Mouse (Mus musculus) bone marrow macrophage, adult 2 months (primary cell): ENCODE results near the gene Mei4. TPM values are rescaled to one million over a fixed set of nuclear protein-coding genes. Genes with fewer than 3 reads are reported as not detected.

Experiments used
- H3K27ac ChIP-seq: 2 replicates; pipeline ENCODE4 v1.5.1; 2012; ENCODE audit warnings: low read depth, low read length; ENCODE audit not compliant: insufficient read depth
- H3K4me1 ChIP-seq: 2 replicates; pipeline ENCODE4 v1.6.1; 2012; ENCODE audit warnings: low read length; ENCODE audit not compliant: control insufficient read depth, insufficient read depth
- H3K4me3 ChIP-seq: 2 replicates; pipeline ENCODE4 v1.5.1; 2012; ENCODE audit warnings: mild to moderate bottlenecking, low read length, moderate library complexity; ENCODE audit not compliant: insufficient read depth
- CTCF ChIP-seq: IDR thresholded peaks from 2 replicates; pipeline ENCODE4 v1.5.1; 2012; ENCODE audit warnings: low read depth, mild to moderate bottlenecking, low read length, moderate library complexity
- POLR2A ChIP-seq: IDR thresholded peaks from 2 replicates; pipeline ENCODE4 v1.6.1; 2012; ENCODE audit warnings: mild to moderate bottlenecking, low read depth, low read length, borderline replicate concordance
- polyA plus RNA-seq: library from polyadenylated mRNA; stranded (reverse); fragments of >200 nt; gene quantifications from 2 replicates; pipeline ENCODE4 v1.2.4, GENCODE M21; 2012; ENCODE audit not compliant: missing spikeins, insufficient read depth, insufficient read length

Mei4 gene
- polyA plus RNA-seq, 1 experiment: not detected

DNA sequence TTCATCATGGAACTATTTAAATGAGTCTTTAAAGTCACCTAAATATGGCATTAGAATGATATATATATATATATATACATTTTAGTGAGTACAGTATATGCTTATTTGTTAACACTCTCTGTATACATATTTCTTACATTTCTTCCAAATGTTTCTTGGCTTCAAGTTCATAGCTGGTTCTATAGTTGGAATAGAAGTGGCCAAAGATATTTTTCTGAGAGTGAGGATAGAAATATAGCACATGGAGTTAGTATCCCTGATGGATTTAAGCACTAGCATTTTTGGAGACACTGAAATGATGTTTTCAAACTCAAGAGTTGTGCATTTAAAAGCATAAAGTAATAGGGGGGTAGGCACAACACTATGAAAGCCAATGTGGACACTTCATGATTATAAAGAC is 272.6 kb downstream of the Mei4 start:
- no peaks in the 10 kb centered on the region for H3K4me1 ChIP-seq
- H3K4me3 ChIP-seq: no peak overlapping the region
- no peak for TF ChIP-seq POLR2A
- no peak for TF ChIP-seq CTCF
- no peak overlapping the region for H3K27ac ChIP-seq

DNA sequence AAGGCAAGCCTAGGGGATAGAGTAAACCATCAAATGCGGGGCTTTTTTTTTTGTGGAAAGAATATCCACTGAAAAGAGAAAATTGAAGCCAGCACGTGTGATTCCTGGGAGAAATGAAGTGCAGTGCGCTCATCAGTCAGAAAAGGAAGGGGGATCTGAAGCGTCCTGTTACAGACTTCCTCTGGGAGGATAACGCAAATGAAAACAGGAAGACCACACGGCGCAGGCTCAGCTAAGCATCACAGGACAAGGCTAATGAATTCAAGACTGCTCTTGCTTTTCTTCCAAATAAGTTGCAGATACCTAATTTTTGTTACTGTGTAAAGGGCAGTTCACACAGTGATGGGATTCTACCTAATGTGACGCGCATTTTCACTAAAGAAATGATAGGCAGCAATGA is 296.7 kb downstream of the Mei4 start:
- H3K4me3 ChIP-seq: no peak overlapping the region
- TF ChIP-seq CTCF (no peak), POLR2A (no peak)
- no peaks in the 10 kb centered on the region for H3K4me1 ChIP-seq
- H3K27ac ChIP-seq: no peak overlapping the region

DNA sequence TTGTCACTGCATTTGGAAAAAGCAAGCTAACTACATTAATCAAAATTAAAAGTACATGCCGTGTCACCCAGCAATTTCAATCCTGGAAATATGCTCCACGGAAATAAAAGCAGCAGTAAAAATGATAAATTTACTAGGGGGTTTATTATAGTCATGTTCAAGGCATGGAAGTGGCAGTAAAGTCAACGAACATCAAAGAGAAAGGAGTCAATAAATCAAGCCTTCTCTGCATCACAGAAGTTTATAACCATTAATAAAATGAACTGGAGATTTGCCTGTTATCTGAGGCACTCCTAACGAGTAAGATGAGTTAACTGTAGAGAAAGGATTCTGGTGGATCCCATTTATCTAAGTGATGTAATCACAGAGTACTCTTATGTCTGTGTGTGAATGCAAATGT is 298.9 kb downstream of the Mei4 start:
- H3K4me3 ChIP-seq: no peak overlapping the region
- no peak overlapping the region for H3K27ac ChIP-seq
- no peak for TF ChIP-seq POLR2A
- no peak for TF ChIP-seq CTCF

DNA sequence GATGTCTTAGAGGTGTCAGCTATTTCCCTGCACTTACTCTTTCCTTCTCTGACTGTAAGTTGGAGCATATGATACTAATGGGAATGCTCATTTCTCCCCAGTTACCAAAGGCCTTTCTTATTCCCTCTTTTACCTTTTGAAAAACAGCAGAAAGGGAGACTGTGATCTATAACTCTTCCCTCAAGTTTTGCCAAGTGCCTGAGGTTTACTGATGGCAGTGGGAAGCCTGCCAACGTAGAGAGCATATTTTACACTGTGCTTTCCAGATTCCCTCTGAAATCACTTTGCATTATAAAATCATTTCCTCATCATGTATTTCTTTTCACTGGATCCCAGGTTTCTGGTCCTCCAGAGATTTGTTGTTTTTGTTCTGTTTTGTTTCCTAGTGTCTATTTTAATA is 354.5 kb downstream of the Mei4 start:
- TF ChIP-seq POLR2A: no peak
- TF ChIP-seq CTCF: no peak
- Histone ChIP-seq H3K27ac (no peak overlapping the region), H3K4me3 (no peak overlapping the region), H3K4me1 (no peaks in the 10 kb centered on the region)

More for the DNA sequence above, 298.9 kb downstream of the Mei4 start:
- H3K4me1 ChIP-seq: no peaks in the 10 kb centered on the region

DNA sequence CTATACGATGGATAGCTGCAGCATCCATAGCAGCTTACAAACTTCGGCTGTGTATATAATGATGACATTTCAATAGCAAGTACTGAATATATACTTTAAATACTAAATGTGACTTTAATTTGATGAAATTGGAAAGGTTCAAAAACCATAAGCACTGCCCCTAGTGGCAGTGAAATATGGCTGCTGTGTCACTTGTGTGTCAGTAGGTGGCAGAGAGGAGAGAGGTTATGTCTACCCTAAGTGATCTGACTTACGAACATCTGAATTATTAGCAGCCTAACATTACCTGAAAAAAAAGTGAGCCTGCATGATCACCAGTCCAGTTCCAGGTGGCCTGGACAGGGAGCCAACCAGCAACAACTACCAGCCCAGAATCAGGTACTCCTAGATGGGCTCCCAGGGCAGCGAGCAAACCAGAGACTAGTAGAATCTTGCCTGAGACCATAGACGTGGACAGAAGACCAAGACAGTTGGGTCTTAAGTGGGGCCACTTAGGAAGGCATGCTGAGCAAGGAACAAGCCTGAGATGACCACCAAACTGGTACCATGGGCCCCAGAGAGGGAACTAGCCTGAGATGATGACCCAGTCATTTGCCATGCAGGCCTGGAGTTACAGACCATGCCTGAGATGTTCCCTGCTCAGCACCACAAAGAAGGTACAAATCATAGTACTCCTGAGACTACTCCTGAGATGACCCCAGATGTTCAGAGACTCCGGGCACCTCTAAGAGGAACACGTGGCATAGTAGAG is 384.4 kb downstream of the Mei4 start:
- Histone ChIP-seq H3K4me1 (no peaks in the 10 kb centered on the region), H3K27ac (no peak overlapping the region), H3K4me3 (no peak overlapping the region)
- TF ChIP-seq POLR2A (no peak), CTCF (no peak)

Other genes starting within 250 kb of the Mei4 start
- 0.17 and 0.19 TPM in 2 replicates for gene Htr1b, start 229.8 kb upstream of the Mei4 start, polyA plus RNA-seq